Mouse (Mus musculus): ENCODE measurements around the gene Card6.

DNA sequence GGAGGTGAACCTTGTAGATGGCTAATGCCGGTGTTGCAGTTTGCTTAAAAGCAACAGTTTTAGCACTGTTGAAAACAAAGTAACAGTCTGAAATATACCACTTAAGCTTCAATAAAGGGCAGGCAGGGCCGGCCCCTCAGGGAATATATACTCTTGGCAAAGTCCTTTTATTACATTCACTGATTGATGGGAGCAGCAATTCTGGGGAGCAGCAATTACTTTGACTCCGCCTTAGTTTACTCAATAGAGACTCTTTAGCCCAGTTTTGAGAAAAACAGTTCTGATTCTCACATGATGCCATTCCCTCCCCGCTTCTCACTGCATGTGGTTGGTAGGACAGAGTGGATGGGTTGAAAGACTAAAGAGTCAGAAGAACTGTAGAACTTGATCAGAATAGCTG lies 40.8 kb upstream of the Card6 start:
- TF ChIP-seq MAFK (IDR thresholded peaks at IDR 0.05; ENCODE audit: insufficient read depth, low read depth, low read length) (no peak), ZC3H11A (IDR thresholded peaks at IDR 0.05; ENCODE audit: borderline replicate concordance, low read depth, low read length) (no peak), HCFC1 (IDR thresholded peaks at IDR 0.05; ENCODE audit: borderline replicate concordance, insufficient read depth, low read length) (no peak), ZNF384 (IDR thresholded peaks at IDR 0.05; ENCODE audit: low read depth, low read length) (no peak), CHD2 (IDR thresholded peaks at IDR 0.05; ENCODE audit: low read depth, low read length) (no peak)
